Mouse (Mus musculus): ENCODE results near the gene Aldh2.

DNA sequence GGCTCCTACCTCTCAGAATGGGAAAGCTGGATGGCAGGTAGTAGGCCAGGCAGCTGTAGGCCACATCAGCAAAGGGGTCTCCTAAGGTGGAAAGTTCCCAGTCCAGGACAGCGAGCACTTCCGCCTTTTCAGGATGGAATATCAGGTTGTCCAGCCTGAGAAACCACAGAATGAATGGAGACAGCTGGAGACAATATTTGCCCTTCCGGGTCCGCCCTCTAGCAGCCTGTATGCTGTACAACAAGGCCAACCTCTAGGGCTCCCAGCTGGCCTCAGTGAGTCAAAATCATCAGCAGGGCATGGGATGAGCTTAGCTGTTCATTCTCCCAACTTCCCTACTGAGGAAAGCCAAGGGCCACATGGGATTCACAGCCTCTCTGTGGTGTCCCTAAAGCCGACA, 41.0 kb upstream of the Aldh2 start:
- TF ChIP-seq CTCF (IDR thresholded peaks at IDR 0.05; ENCODE audit: control insufficient read depth, insufficient read depth, insufficient replicate concordance, low read depth, low read length), result no peak
- no peak for TF ChIP-seq POLR2A (IDR thresholded peaks at IDR 0.05; ENCODE audit: control insufficient read depth, low read depth, low read length)
